Mouse (Mus musculus): ENCODE data around the gene Tcta. TPM values are rescaled to one million over a fixed set of nuclear protein-coding genes. Genes with fewer than 3 reads are reported as not detected.
A peak's percentile ranks its signal among the peaks of the same experiment; 100 is the strongest.

The Tcta gene
- total and polyA plus RNA-seq, 3 experiments, result 3.4 to 7.0 TPM; not detected in 1

DNA sequence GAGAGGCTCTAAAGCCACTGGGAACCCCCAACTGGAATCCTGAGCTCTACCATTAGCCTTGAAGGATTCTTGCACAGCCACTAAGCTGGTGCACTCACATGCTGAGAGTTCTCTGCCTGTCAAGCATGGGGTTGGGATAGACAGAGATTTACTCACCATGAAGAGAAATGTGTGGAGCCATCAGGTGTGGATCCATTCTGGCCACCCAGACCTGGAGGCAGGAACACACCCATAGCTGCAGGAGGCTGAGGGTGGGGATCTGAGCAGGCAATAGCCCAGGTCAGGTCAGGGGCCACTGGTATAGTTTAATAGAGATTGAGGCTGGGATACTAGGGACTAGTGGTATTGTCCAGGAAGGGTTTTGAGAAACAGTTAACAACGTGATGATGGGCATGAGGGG, 790 bp downstream of the Tcta start:
- peaks cover 4 to 19% of the 10 kb centered on the region in 2 experiments; a peak in 3 of 4 replicates for H3K4me1 ChIP-seq (ENCODE audit: control insufficient read depth in 1 of 2, insufficient read depth in 2 of 2, low read length in 2 of 2)

DNA sequence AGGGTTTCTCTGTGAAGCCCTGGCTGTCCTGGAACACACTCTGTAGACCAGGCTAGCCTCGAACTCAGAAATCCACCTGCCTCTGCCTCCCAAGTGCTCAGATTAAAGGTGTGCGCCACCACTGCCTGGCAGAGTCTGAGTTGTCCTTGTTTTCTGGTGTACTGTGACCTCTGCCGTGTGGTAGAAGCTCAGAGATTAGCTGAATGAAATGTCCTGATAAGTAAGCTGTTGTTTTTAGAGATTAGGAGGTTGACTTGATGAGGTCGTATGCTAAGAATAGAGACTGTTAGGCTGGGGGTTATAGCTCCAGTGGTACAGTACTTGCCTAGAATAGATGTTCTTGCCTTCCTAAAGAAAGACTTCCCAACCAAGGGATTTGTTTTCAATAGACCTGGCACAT, 1.2 kb downstream of the Tcta start:
- 0 out of 2 replicates have a peak overlapping the region, but pooled peaks have one; percentile 81 for H3K27ac ChIP-seq (ENCODE audit: control insufficient read depth, low read depth, low read length)
- DNase-seq (ENCODE audit: low read depth, low spot score), result no peak
- peaks cover 4 to 19% of the 10 kb centered on the region in 2 experiments; a peak in 3 of 4 replicates for H3K4me1 ChIP-seq (ENCODE audit: control insufficient read depth in 1 of 2, insufficient read depth in 2 of 2, low read length in 2 of 2)
- TF ChIP-seq EP300 (IDR thresholded peaks at IDR 0.05; ENCODE audit: low read depth in 1 of 2, low read length in 2 of 2), result 0 out of 4 replicates have a peak, but pooled peaks of 1 of the 2 experiments have one; percentile 24
- 0 out of 2 replicates have a peak, but pooled peaks have one; percentile 34 for TF ChIP-seq TBP (IDR thresholded peaks at IDR 0.05; ENCODE audit: low read depth, low read length)
- TF ChIP-seq GATA1 (IDR thresholded peaks at IDR 0.05; ENCODE audit: low read depth, low read length), result peak; percentile 63
- TF ChIP-seq MXI1 (IDR thresholded peaks at IDR 0.05; ENCODE audit: low read depth, low read length), result no peak
- peak; percentile 41; the same call in 1 of the 2 replicates for TF ChIP-seq TCF12 (IDR thresholded peaks at IDR 0.05; ENCODE audit: low read depth, low read length)
- peak; percentile 79; the same call in 1 of the 2 replicates for TF ChIP-seq MEF2A (IDR thresholded peaks at IDR 0.05; ENCODE audit: extremely low read depth, insufficient replicate concordance, low read depth, low read length, poor library complexity, severe bottlenecking)
- TF ChIP-seq CHD2 (IDR thresholded peaks at IDR 0.05; ENCODE audit: low read length), result no peak
- TF ChIP-seq JUND (IDR thresholded peaks at IDR 0.05; ENCODE audit: low read depth, low read length), result no peak
- peak; percentile 11; the same call in 1 of the 2 replicates for TF ChIP-seq TAL1 (IDR thresholded peaks at IDR 0.05; ENCODE audit: low read length)
- peak; percentile 79 for TF ChIP-seq RCOR1 (IDR thresholded peaks at IDR 0.05; ENCODE audit: low read depth, low read length)
- TF ChIP-seq ETS1 (IDR thresholded peaks at IDR 0.05; ENCODE audit: low read depth, low read length), result 0 out of 2 replicates have a peak, but pooled peaks have one; percentile 40
- no peaks in the 10 kb centered on the region for H3K27me3 ChIP-seq (ENCODE audit: control insufficient read depth in 1 of 2, insufficient read depth in 2 of 2, low read length in 2 of 2)
- H3K4me3 ChIP-seq (ENCODE audit: control insufficient read depth in 1 of 2, insufficient read depth in 1 of 2, low read depth in 2 of 2, low read length in 2 of 2), result peak overlapping the region; percentile 75 to 83; a peak in 2 of 4 replicates
- no peaks in the 10 kb centered on the region for H3K9me3 ChIP-seq (replicated peaks; ENCODE audit: insufficient read depth, low read length)
- peaks cover 0 to 30% of the 10 kb centered on the region in 2 experiments; a peak in 3 of 4 replicates for H3K36me3 ChIP-seq (ENCODE audit: control insufficient read depth in 1 of 2, insufficient read depth in 2 of 2, low read length in 2 of 2)
- H3K9ac ChIP-seq (ENCODE audit: control insufficient read depth, low read depth, low read length, poor library complexity, severe bottlenecking), result peak overlapping the region; percentile 83
- peaks cover 36% of the 10 kb centered on the region for H3K79me2 ChIP-seq (ENCODE audit: control insufficient read depth, insufficient read depth, low read length, poor library complexity)

More for the DNA sequence above, 790 bp downstream of the Tcta start:
- H3K79me2 ChIP-seq (ENCODE audit: control insufficient read depth, insufficient read depth, low read length, poor library complexity), result peaks cover 41% of the 10 kb centered on the region
- H3K27me3 ChIP-seq (ENCODE audit: control insufficient read depth in 1 of 2, insufficient read depth in 2 of 2, low read length in 2 of 2), result no peaks in the 10 kb centered on the region
- DNase-seq (ENCODE audit: low read depth, low spot score), result peak; percentile 30
- H3K27ac ChIP-seq (ENCODE audit: control insufficient read depth, low read depth, low read length), result peak overlapping the region; percentile 81
- H3K4me3 ChIP-seq (ENCODE audit: control insufficient read depth in 1 of 2, insufficient read depth in 1 of 2, low read depth in 2 of 2, low read length in 2 of 2), result peak overlapping the region; percentile 75 to 83
- H3K36me3 ChIP-seq (ENCODE audit: control insufficient read depth in 1 of 2, insufficient read depth in 2 of 2, low read length in 2 of 2), result peaks cover 0 to 30% of the 10 kb centered on the region in 2 experiments; a peak in 3 of 4 replicates
- H3K9ac ChIP-seq (ENCODE audit: control insufficient read depth, low read depth, low read length, poor library complexity, severe bottlenecking), result peak overlapping the region; percentile 83
- TF ChIP-seq TCF12 (IDR thresholded peaks at IDR 0.05; ENCODE audit: low read depth, low read length), result no peak
- TF ChIP-seq NRF1 (IDR thresholded peaks at IDR 0.05; ENCODE audit: insufficient read depth, low read depth, low read length, poor library complexity, severe bottlenecking), result 0 out of 2 replicates have a peak, but pooled peaks have one; percentile 5
- no peaks in the 10 kb centered on the region for H3K9me3 ChIP-seq (replicated peaks; ENCODE audit: insufficient read depth, low read length)

- Histone ChIP-seq H3K27me3 (ENCODE audit: control insufficient read depth in 1 of 2, insufficient read depth in 2 of 2, low read length in 2 of 2) (no peaks in the 10 kb centered on the region), H3K36me3 (ENCODE audit: control insufficient read depth in 1 of 2, insufficient read depth in 2 of 2, low read length in 2 of 2) (peaks cover 0 to 11% of the 10 kb centered on the region in 2 experiments; a peak in 2 of 4 replicates), H3K4me3 (ENCODE audit: control insufficient read depth in 1 of 2, insufficient read depth in 1 of 2, low read depth in 2 of 2, low read length in 2 of 2) (no peak overlapping the region), H3K9me3 (replicated peaks; ENCODE audit: insufficient read depth, low read length) (no peaks in the 10 kb centered on the region), H3K27ac (ENCODE audit: control insufficient read depth, low read depth, low read length) (no peak overlapping the region), H3K4me1 (ENCODE audit: control insufficient read depth in 1 of 2, insufficient read depth in 2 of 2, low read length in 2 of 2) (peaks cover 2 to 11% of the 10 kb centered on the region in 2 experiments; a peak in 3 of 4 replicates), H3K9ac (ENCODE audit: control insufficient read depth, low read depth, low read length, poor library complexity, severe bottlenecking) (no peak overlapping the region), H3K79me2 (ENCODE audit: control insufficient read depth, insufficient read depth, low read length, poor library complexity) (peaks cover 13% of the 10 kb centered on the region)
- DNase-seq (ENCODE audit: low read depth, low spot score), result no peak
- TF ChIP-seq CHD2 (IDR thresholded peaks at IDR 0.05; ENCODE audit: low read length) (no peak), MAX (IDR thresholded peaks at IDR 0.05; ENCODE audit: low read length) (no peak), GATA1 (IDR thresholded peaks at IDR 0.05; ENCODE audit: low read depth, low read length) (no peak), ZMIZ1 (IDR thresholded peaks at IDR 0.05; ENCODE audit: low read depth, low read length) (no peak), KAT2A (conservative IDR thresholded peaks at IDR 0.05; ENCODE audit: low read depth, low read length) (no peak), HCFC1 (IDR thresholded peaks at IDR 0.05; ENCODE audit: low read depth, low read length) (no peak), RAD21 (IDR thresholded peaks at IDR 0.05; ENCODE audit: low read depth, low read length) (no peak), CHD1 (IDR thresholded peaks at IDR 0.05; ENCODE audit: low read depth, low read length) (no peak), JUND (IDR thresholded peaks at IDR 0.05; ENCODE audit: low read depth, low read length) (no peak), E2F4 (IDR thresholded peaks at IDR 0.05; ENCODE audit: borderline replicate concordance, low read depth, low read length) (no peak), ZKSCAN1 (IDR thresholded peaks at IDR 0.05; ENCODE audit: low read depth, low read length) (no peak), ETS1 (IDR thresholded peaks at IDR 0.05; ENCODE audit: low read depth, low read length) (no peak), USF2 (IDR thresholded peaks at IDR 0.05; ENCODE audit: borderline replicate concordance in 1 of 2, insufficient read depth in 1 of 2, low read depth in 1 of 2, low read length in 2 of 2) (no peak), SMC3 (IDR thresholded peaks at IDR 0.05; ENCODE audit: low read depth, low read length) (no peak), GABPA (IDR thresholded peaks at IDR 0.05; ENCODE audit: low read depth, low read length) (no peak), POLR2A (IDR thresholded peaks at IDR 0.05; ENCODE audit: control insufficient read depth in 1 of 2, insufficient read depth in 1 of 2, low read depth in 1 of 2, low read length in 2 of 2, poor library complexity in 1 of 2) (no peak)
Measured at GRCm38 (mm10) chr9:108301853-108302252, 4.1 kb downstream of the Tcta start.

Measured in MEL (cell line).